Mouse (Mus musculus): ENCODE results near the gene Cux1.

DNA sequence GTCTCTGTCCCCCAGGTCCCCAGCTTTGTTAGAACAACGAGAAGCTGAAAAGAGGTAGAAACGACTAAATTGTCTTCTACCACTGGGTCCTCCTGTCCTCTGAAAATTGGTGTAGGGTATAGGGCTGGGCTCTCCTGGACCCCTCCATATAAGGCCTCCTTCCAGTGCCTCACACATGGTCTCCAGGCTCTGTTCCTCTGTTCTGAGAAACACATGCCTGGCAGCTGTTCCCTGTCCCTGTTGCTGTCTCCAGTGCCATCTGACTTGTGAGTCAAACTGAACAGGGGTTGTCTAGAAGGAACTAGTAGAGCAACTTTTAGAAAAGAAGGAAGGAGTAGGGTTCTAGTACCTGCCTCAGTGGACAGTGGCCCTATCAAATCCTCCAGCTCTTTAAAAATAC is 152.8 kb downstream of the Cux1 start:
- no peak for TF ChIP-seq CTCF (IDR thresholded peaks at IDR 0.05; ENCODE audit: extremely low read depth, insufficient read depth, low read length)
- no peak for TF ChIP-seq POLR2A (IDR thresholded peaks at IDR 0.05; ENCODE audit: extremely low read depth, insufficient read depth, low read length)
